Mouse (Mus musculus) adrenal gland, adult 18-20 months (tissue): ENCODE results near the gene Lrrc3b. TPM values are rescaled to one million over a fixed set of nuclear protein-coding genes. Genes with fewer than 3 reads are reported as not detected.

Experiments used
- DNase-seq, 2 experiments: peaks; one replicate each; pipeline ENCODE4 v3.0.0; 2021 to 2022; ENCODE audit warnings: low spot score in 2 of 2
- total RNA-seq, 2 experiments: library from RNA; stranded (reverse); gene quantifications; 1 replicate in 1 of 2; 2 replicates in 1 of 2; pipeline ENCODE4 v1.2.3; 2021

The Lrrc3b gene
- total RNA-seq, 2 experiments from 2014 or later, result 3.3 to 5.9 TPM

- no peak for DNase-seq
These were observed 105.7 kb downstream of the Lrrc3b start for GRCm38 (mm10) chr14:15333130-15333529.

- no peak for DNase-seq
These were observed 107.4 kb downstream of the Lrrc3b start for GRCm38 (mm10) chr14:15331370-15331769.

- no peak for DNase-seq
These were observed 108.6 kb downstream of the Lrrc3b start for GRCm38 (mm10) chr14:15330155-15330554.

GRCm38 (mm10) chr14:15325872-15326271 is 112.9 kb downstream of the Lrrc3b start:
- no peak for DNase-seq

- no peak for DNase-seq
These were observed 116.2 kb downstream of the Lrrc3b start for GRCm38 (mm10) chr14:15322441-15323123.

GRCm38 (mm10) chr14:15319399-15319915 is 119.3 kb downstream of the Lrrc3b start:
- no peak for DNase-seq

- DNase-seq, result no peak
These were observed 130.2 kb downstream of the Lrrc3b start for GRCm38 (mm10) chr14:15308576-15308975.
